Mouse (Mus musculus) fibroblast of lung, adult 2 months (primary cell): Measurements from ENCODE around the gene Sys1.

Source experiments
- DNase-seq: peaks from one replicate; pipeline ENCODE4 v3.0.0-alpha.2; 2011; ENCODE audit warnings: low read depth

Gene Sys1

GRCm38 (mm10) chr2:164434681-164435080 lies 22.1 kb upstream of the Sys1 start:
- no peak for DNase-seq

GRCm38 (mm10) chr2:164435216-164436090 lies 21.3 kb upstream of the Sys1 start:
- DNase-seq: no peak

GRCm38 (mm10) chr2:164436215-164436913 lies 20.4 kb upstream of the Sys1 start:
- DNase-seq: no peak

GRCm38 (mm10) chr2:164436961-164437360 lies 19.8 kb upstream of the Sys1 start:
- no peak for DNase-seq

GRCm38 (mm10) chr2:164437710-164438109 lies 19.1 kb upstream of the Sys1 start:
- no peak for DNase-seq

- DNase-seq: no peak
Measured at GRCm38 (mm10) chr2:164438257-164438656, 18.5 kb upstream of the Sys1 start.

GRCm38 (mm10) chr2:164439001-164439421 lies 17.8 kb upstream of the Sys1 start:
- peak; percentile 78 for DNase-seq

- DNase-seq: no peak
Measured at GRCm38 (mm10) chr2:164440314-164440713, 16.4 kb upstream of the Sys1 start.

GRCm38 (mm10) chr2:164441155-164441554 lies 15.6 kb upstream of the Sys1 start:
- no peak for DNase-seq

GRCm38 (mm10) chr2:164441731-164442130 lies 15.0 kb upstream of the Sys1 start:
- no peak for DNase-seq

- DNase-seq: no peak
Measured at GRCm38 (mm10) chr2:164442315-164443050, 14.3 kb upstream of the Sys1 start.

GRCm38 (mm10) chr2:164443051-164443437 lies 13.7 kb upstream of the Sys1 start:
- DNase-seq: no peak

GRCm38 (mm10) chr2:164443460-164444000 lies 13.2 kb upstream of the Sys1 start, which contains the start of gene Sdc4:
Sdc4 (minus strand) TSS chr2:164443887.
- no peak for DNase-seq

- no peak for DNase-seq
Measured at GRCm38 (mm10) chr2:164444701-164445100, 12.1 kb upstream of the Sys1 start.

- no peak for DNase-seq
Measured at GRCm38 (mm10) chr2:164445399-164446085, 11.2 kb upstream of the Sys1 start.

GRCm38 (mm10) chr2:164446086-164446469 lies 10.7 kb upstream of the Sys1 start:
- DNase-seq: no peak

GRCm38 (mm10) chr2:164448140-164448539 lies 8.6 kb upstream of the Sys1 start:
- DNase-seq: no peak

- DNase-seq: no peak
Measured at GRCm38 (mm10) chr2:164448921-164449320, 7.8 kb upstream of the Sys1 start.

- no peak for DNase-seq
Measured at GRCm38 (mm10) chr2:164449341-164450042, 7.3 kb upstream of the Sys1 start.

- DNase-seq: no peak
Measured at GRCm38 (mm10) chr2:164452000-164452676, 4.6 kb upstream of the Sys1 start.
